Mouse (Mus musculus) intestine, embryonic 15.5 days (tissue): Measurements from ENCODE around the gene Unc93a2. TPM values are rescaled to one million over a fixed set of nuclear protein-coding genes. Genes with fewer than 3 reads are reported as not detected.
"Not testable (repeated sequence)": the region's sequence is repeated elsewhere in the genome, so short reads cannot be mapped to it uniquely, and the experiment has no call there.

Experiments
- ATAC-seq: fragments of 200-750 bp; cut with Nextera tagmentation; 2 replicates; pipeline ENCODE4 v1.8.0; 2017; ENCODE audit warnings: moderate TSS enrichment, moderate library complexity
- H3K27ac ChIP-seq: fragments of 300-500 bp; sonication (generic); 2 replicates; pipeline ENCODE4 v1.5.1; 2015; ENCODE audit warnings: mild to moderate bottlenecking, inconsistent platforms
- H3K27me3 ChIP-seq: fragments of 300-500 bp; sonication (generic); replicated peaks from 2 replicates; pipeline ENCODE4 v1.6.1; 2015; ENCODE audit warnings: inconsistent platforms
- H3K36me3 ChIP-seq: fragments of 300-500 bp; sonication (generic); 2 replicates; pipeline ENCODE4 v1.6.1; 2015; ENCODE audit warnings: inconsistent platforms
- H3K4me1 ChIP-seq: fragments of 300-500 bp; sonication (generic); replicated peaks from 2 replicates; pipeline ENCODE4 v1.6.1; 2015; ENCODE audit warnings: inconsistent platforms
- H3K4me2 ChIP-seq: fragments of 300-500 bp; sonication (generic); replicated peaks from 2 replicates; pipeline ENCODE4 v1.6.1; 2015; ENCODE audit warnings: mild to moderate bottlenecking, inconsistent platforms
- H3K4me3 ChIP-seq: fragments of 300-500 bp; sonication (generic); replicated peaks from 2 replicates; pipeline ENCODE4 v1.5.1; 2015; ENCODE audit warnings: inconsistent platforms
- H3K9ac ChIP-seq: fragments of 300-500 bp; sonication (generic); 2 replicates; pipeline ENCODE4 v1.6.1; 2015; ENCODE audit warnings: inconsistent platforms
- H3K9me3 ChIP-seq: fragments of 300-500 bp; sonication (generic); 2 replicates; pipeline ENCODE4 v1.6.1; 2016; ENCODE audit warnings: inconsistent platforms
- WGBS: fragments of 180-500 bp; shearing (Covaris S2); methylation state at CpG from one replicate; pipeline ENCODE4 v1.1.7; 2015; 5-methylcytosine and 5-hydroxymethylcytosine counted together
- polyA plus RNA-seq: library from polyadenylated mRNA; unstranded; fragments of >200 nt; fragmentation: Nextera tagmentation; extraction: Ambion mirVana; gene quantifications from 2 replicates; pipeline ENCODE4 v1.2.1, GENCODE M21; 2015

Gene Unc93a2
- polyA plus RNA-seq, 1 experiment from 2014 or later = not detected

- H3K36me3 ChIP-seq, H3K9me3 ChIP-seq, H3K4me2 ChIP-seq, ATAC-seq, H3K27me3 ChIP-seq, H3K4me3 ChIP-seq, H3K27ac ChIP-seq, H3K9ac ChIP-seq, H3K4me1 ChIP-seq: not testable (repeated sequence)
- no CpG with 5 or more reads among the region's 3 CpGs for WGBS
Observed at GRCm38 (mm10) chr17:7365615-7366014, 19.6 kb downstream of the Unc93a2 start.

- not testable (repeated sequence) for H3K4me1 ChIP-seq, H3K27ac ChIP-seq, H3K9ac ChIP-seq, H3K4me2 ChIP-seq, ATAC-seq, H3K9me3 ChIP-seq, H3K36me3 ChIP-seq, H3K4me3 ChIP-seq, H3K27me3 ChIP-seq
- 81% methylated on average over 9 of the region's 9 CpGs for WGBS
Observed at GRCm38 (mm10) chr17:7360749-7361465, 24.4 kb downstream of the Unc93a2 start.

- H3K27ac ChIP-seq, ATAC-seq, H3K9ac ChIP-seq, H3K9me3 ChIP-seq, H3K27me3 ChIP-seq, H3K4me3 ChIP-seq, H3K36me3 ChIP-seq, H3K4me1 ChIP-seq, H3K4me2 ChIP-seq: not testable (repeated sequence)
- 84% methylated on average over 4 of the region's 4 CpGs for WGBS
Observed at GRCm38 (mm10) chr17:7359806-7360205, 25.5 kb downstream of the Unc93a2 start.

GRCm38 (mm10) chr17:7352596-7352995 lies 32.7 kb downstream of the Unc93a2 start, which contains the start of gene Ttll2:
TSS of gene Ttll2 (minus strand) at chr17:7352696.
- H3K4me3 ChIP-seq, H3K4me2 ChIP-seq, H3K9ac ChIP-seq, H3K27ac ChIP-seq, H3K27me3 ChIP-seq, H3K9me3 ChIP-seq, H3K36me3 ChIP-seq, ATAC-seq, H3K4me1 ChIP-seq: not testable (repeated sequence)
- WGBS = 89% methylated on average over 1 of the region's 1 CpGs

GRCm38 (mm10) chr17:7348765-7349164 lies 36.5 kb downstream of the Unc93a2 start:
- H3K4me3 ChIP-seq, H3K27me3 ChIP-seq, ATAC-seq, H3K4me1 ChIP-seq, H3K27ac ChIP-seq, H3K9me3 ChIP-seq, H3K4me2 ChIP-seq, H3K36me3 ChIP-seq, H3K9ac ChIP-seq: not testable (repeated sequence)
- WGBS = 58% methylated on average over 2 of the region's 3 CpGs

- not testable (repeated sequence) for H3K9me3 ChIP-seq
Observed at GRCm38 (mm10) chr17:7337381-7337780, 47.9 kb downstream of the Unc93a2 start.

GRCm38 (mm10) chr17:7332745-7333144 lies 52.5 kb downstream of the Unc93a2 start:
- 78% methylated on average over 4 of the region's 5 CpGs for WGBS
- not testable (repeated sequence) for H3K4me1 ChIP-seq, ATAC-seq, H3K27ac ChIP-seq, H3K9ac ChIP-seq, H3K27me3 ChIP-seq, H3K9me3 ChIP-seq, H3K4me3 ChIP-seq, H3K36me3 ChIP-seq, H3K4me2 ChIP-seq

More at GRCm38 (mm10) chr17:7337381-7337780, 47.9 kb downstream of the Unc93a2 start:
- not testable (repeated sequence) for H3K9ac ChIP-seq, H3K4me3 ChIP-seq, H3K4me2 ChIP-seq, H3K36me3 ChIP-seq, ATAC-seq, H3K4me1 ChIP-seq, H3K27me3 ChIP-seq, H3K27ac ChIP-seq
- 81% methylated on average over 7 of the region's 9 CpGs for WGBS

- not testable (repeated sequence) for H3K27me3 ChIP-seq, H3K36me3 ChIP-seq, H3K27ac ChIP-seq, H3K9ac ChIP-seq, H3K9me3 ChIP-seq, H3K4me1 ChIP-seq, ATAC-seq, H3K4me3 ChIP-seq, H3K4me2 ChIP-seq
- 52% methylated on average over 7 of the region's 8 CpGs for WGBS
Observed at GRCm38 (mm10) chr17:7326415-7326814, 58.8 kb downstream of the Unc93a2 start.

GRCm38 (mm10) chr17:7324346-7324745 lies 60.9 kb downstream of the Unc93a2 start, which contains the start of gene Tcp10a:
TSS of gene Tcp10a (plus strand) at chr17:7324646.
- H3K4me3 ChIP-seq, H3K9me3 ChIP-seq, ATAC-seq, H3K27ac ChIP-seq, H3K4me2 ChIP-seq, H3K27me3 ChIP-seq, H3K9ac ChIP-seq, H3K4me1 ChIP-seq, H3K36me3 ChIP-seq: not testable (repeated sequence)
- 93% methylated on average over 5 of the region's 5 CpGs for WGBS

- H3K27me3 ChIP-seq, H3K9ac ChIP-seq, H3K27ac ChIP-seq, H3K9me3 ChIP-seq, ATAC-seq, H3K4me2 ChIP-seq, H3K4me3 ChIP-seq, H3K4me1 ChIP-seq, H3K36me3 ChIP-seq: not testable (repeated sequence)
- WGBS = 70% methylated on average over 6 of the region's 6 CpGs
Observed at GRCm38 (mm10) chr17:7319789-7320188, 65.5 kb downstream of the Unc93a2 start.

- H3K4me1 ChIP-seq, H3K4me3 ChIP-seq, H3K27ac ChIP-seq, ATAC-seq, H3K36me3 ChIP-seq, H3K9ac ChIP-seq, H3K9me3 ChIP-seq, H3K27me3 ChIP-seq, H3K4me2 ChIP-seq: not testable (repeated sequence)
- WGBS = 86% methylated on average over 7 of the region's 8 CpGs
Observed at GRCm38 (mm10) chr17:7315693-7316382, 69.4 kb downstream of the Unc93a2 start.
